Mouse (Mus musculus) heart, embryonic 15.5 days (tissue): Measurements from ENCODE around the gene Evx2. TPM values are rescaled to one million over a fixed set of nuclear protein-coding genes. Genes with fewer than 3 reads are reported as not detected.

Experiments
- ATAC-seq: fragments of 200-750 bp; cut with Nextera tagmentation; replicated peaks from 2 replicates; pipeline ENCODE4 v1.8.0; 2017; ENCODE audit warnings: low read depth, moderate TSS enrichment; ENCODE audit not compliant: insufficient number of reproducible peaks, insufficient read depth, low FRiP score
- H3K27ac ChIP-seq: fragments of 300-500 bp; sonication (generic); 2 replicates; pipeline ENCODE4 v1.5.1; 2015; ENCODE audit warnings: mild to moderate bottlenecking, inconsistent platforms
- H3K27me3 ChIP-seq: fragments of 300-500 bp; sonication (generic); 2 replicates; pipeline ENCODE4 v1.6.1; 2015; ENCODE audit warnings: inconsistent platforms
- H3K36me3 ChIP-seq: fragments of 300-500 bp; sonication (generic); 2 replicates; pipeline ENCODE4 v1.6.1; 2015; ENCODE audit warnings: mild to moderate bottlenecking, inconsistent platforms
- H3K4me1 ChIP-seq: fragments of 300-500 bp; sonication (generic); replicated peaks from 2 replicates; pipeline ENCODE4 v1.6.1; 2015; ENCODE audit warnings: inconsistent platforms
- H3K4me2 ChIP-seq: fragments of 300-500 bp; sonication (generic); 2 replicates; pipeline ENCODE4 v1.6.1; 2015; ENCODE audit warnings: inconsistent platforms, mild to moderate bottlenecking, moderate library complexity
- H3K4me3 ChIP-seq: fragments of 300-500 bp; sonication (generic); 2 replicates; pipeline ENCODE4 v1.5.1; 2015; ENCODE audit warnings: mild to moderate bottlenecking, inconsistent platforms
- H3K9ac ChIP-seq: fragments of 300-500 bp; sonication (generic); 2 replicates; pipeline ENCODE4 v1.6.1; 2015; ENCODE audit warnings: mild to moderate bottlenecking, inconsistent platforms
- H3K9me3 ChIP-seq: fragments of 300-500 bp; sonication (generic); replicated peaks from 2 replicates; pipeline ENCODE4 v1.6.1; 2016; ENCODE audit warnings: inconsistent platforms
- WGBS: fragments of 180-500 bp; shearing (Covaris S2); methylation state at CpG from one replicate; pipeline ENCODE4 v1.1.7; 2015; ENCODE audit warnings: mixed read lengths; 5-methylcytosine and 5-hydroxymethylcytosine counted together
- polyA plus RNA-seq: library from polyadenylated mRNA; unstranded; fragments of >200 nt; fragmentation: Nextera tagmentation; extraction: Ambion mirVana; gene quantifications from 2 replicates; pipeline ENCODE4 v1.2.1, GENCODE M21; 2015

Gene Evx2
- not detected in 2 replicates for polyA plus RNA-seq

GRCm38 (mm10) chr2:74659507-74660005 is at the start of gene Evx2:
Gene Evx2 (minus strand): TSS chr2:74659557.
- peaks cover 28% of the 10 kb centered on the region for H3K4me1 ChIP-seq
- H3K4me3 ChIP-seq, result no peak within 1 kb of the TSS
- H3K27ac ChIP-seq, result no peak within 1 kb of the TSS
- peaks cover 99% of the 10 kb centered on the region for H3K27me3 ChIP-seq
- no peak within 1 kb of the TSS for H3K9ac ChIP-seq
- H3K36me3 ChIP-seq, result no peaks in the 10 kb centered on the region
- 3% methylated on average over 28 of the region's 28 CpGs for WGBS
- H3K9me3 ChIP-seq, result no peaks in the 10 kb centered on the region
- H3K4me2 ChIP-seq, result no peak within 1 kb of the TSS
- no peak for ATAC-seq

- Histone ChIP-seq H3K4me2 (no peak overlapping the region), H3K9me3 (no peaks in the 10 kb centered on the region), H3K4me3 (no peak overlapping the region), H3K4me1 (peaks cover 24% of the 10 kb centered on the region), H3K27ac (no peak overlapping the region), H3K9ac (no peak overlapping the region), H3K27me3 (peaks cover 97% of the 10 kb centered on the region), H3K36me3 (no peaks in the 10 kb centered on the region)
- WGBS, result 15% methylated on average over 4 of the region's 4 CpGs
- ATAC-seq, result no peak
These were observed 49.3 kb upstream of the Evx2 start for GRCm38 (mm10) chr2:74708676-74709075.

GRCm38 (mm10) chr2:74707599-74707998 is 48.2 kb upstream of the Evx2 start:
- no peak for ATAC-seq
- H3K4me3 ChIP-seq, result no peak overlapping the region
- 16% methylated on average over 7 of the region's 7 CpGs for WGBS
- no peak overlapping the region for H3K4me2 ChIP-seq
- H3K4me1 ChIP-seq, result peaks cover 24% of the 10 kb centered on the region
- H3K9me3 ChIP-seq, result no peaks in the 10 kb centered on the region
- H3K9ac ChIP-seq, result no peak overlapping the region
- H3K27me3 ChIP-seq, result peaks cover 97% of the 10 kb centered on the region
- H3K36me3 ChIP-seq, result no peaks in the 10 kb centered on the region
- no peak overlapping the region for H3K27ac ChIP-seq

GRCm38 (mm10) chr2:74706393-74706960 is 47.1 kb upstream of the Evx2 start:
- ATAC-seq, result no peak
- no peak overlapping the region for H3K27ac ChIP-seq
- H3K9ac ChIP-seq, result no peak overlapping the region
- H3K36me3 ChIP-seq, result no peaks in the 10 kb centered on the region
- H3K4me2 ChIP-seq, result no peak overlapping the region
- peak overlapping the region; percentile 53; the same call in 1 of the 2 replicates for H3K4me3 ChIP-seq
- peaks cover 96% of the 10 kb centered on the region for H3K27me3 ChIP-seq
- 3% methylated on average over 13 of the region's 13 CpGs for WGBS
- no peaks in the 10 kb centered on the region for H3K9me3 ChIP-seq
- peaks cover 14% of the 10 kb centered on the region for H3K4me1 ChIP-seq

- Histone ChIP-seq H3K9ac (peak overlapping the region; percentile 46), H3K27ac (no peak overlapping the region), H3K4me2 (peak overlapping the region; percentile 90), H3K27me3 (peaks cover 98% of the 10 kb centered on the region), H3K36me3 (no peaks in the 10 kb centered on the region), H3K4me1 (peaks cover 14% of the 10 kb centered on the region), H3K4me3 (peak overlapping the region; percentile 53), H3K9me3 (no peaks in the 10 kb centered on the region)
- under 1% methylated on average over 70 of the region's 85 CpGs for WGBS
- 0 out of 2 replicates have a peak, but pooled peaks have one; percentile 14 for ATAC-seq
These were observed 46.2 kb upstream of the Evx2 start for GRCm38 (mm10) chr2:74705467-74706089.

- under 1% methylated on average over 33 of the region's 66 CpGs for WGBS
- H3K36me3 ChIP-seq, result no peaks in the 10 kb centered on the region
- peaks cover 14% of the 10 kb centered on the region for H3K4me1 ChIP-seq
- peak overlapping the region; percentile 46 for H3K9ac ChIP-seq
- peaks cover 98% of the 10 kb centered on the region for H3K27me3 ChIP-seq
- H3K4me2 ChIP-seq, result peak overlapping the region; percentile 90
- no peak overlapping the region for H3K27ac ChIP-seq
- peak; percentile 47; the same call in 1 of the 2 replicates for ATAC-seq
- H3K4me3 ChIP-seq, result peak overlapping the region; percentile 53
- H3K9me3 ChIP-seq, result no peaks in the 10 kb centered on the region
These were observed 45.7 kb upstream of the Evx2 start for GRCm38 (mm10) chr2:74704999-74705466.

GRCm38 (mm10) chr2:74704393-74704998 is 45.1 kb upstream of the Evx2 start, which contains the start of gene Hoxd8:
Gene Hoxd8 (plus strand): TSS chr2:74704615.
- peak within 1 kb of the TSS; percentile 46 for H3K9ac ChIP-seq
- no peaks in the 10 kb centered on the region for H3K9me3 ChIP-seq
- ATAC-seq, result no peak
- H3K27ac ChIP-seq, result no peak within 1 kb of the TSS
- under 1% methylated on average over 40 of the region's 52 CpGs for WGBS
- peak within 1 kb of the TSS; percentile 90 for H3K4me2 ChIP-seq
- peaks cover 98% of the 10 kb centered on the region for H3K27me3 ChIP-seq
- H3K4me1 ChIP-seq, result peaks cover 14% of the 10 kb centered on the region
- H3K4me3 ChIP-seq, result peak within 1 kb of the TSS; percentile 53
- no peaks in the 10 kb centered on the region for H3K36me3 ChIP-seq

GRCm38 (mm10) chr2:74703720-74704392 is 44.5 kb upstream of the Evx2 start:
- Histone ChIP-seq H3K9ac (no peak overlapping the region), H3K27me3 (peaks cover 98% of the 10 kb centered on the region), H3K4me3 (peak overlapping the region; percentile 53; the same call in 1 of the 2 replicates), H3K4me1 (peaks cover 14% of the 10 kb centered on the region), H3K36me3 (no peaks in the 10 kb centered on the region), H3K9me3 (no peaks in the 10 kb centered on the region), H3K27ac (no peak overlapping the region), H3K4me2 (0 out of 2 replicates have a peak overlapping the region, but pooled peaks have one; percentile 90)
- ATAC-seq, result no peak
- 6% methylated on average over 26 of the region's 26 CpGs for WGBS

GRCm38 (mm10) chr2:74703317-74703716 is 44.0 kb upstream of the Evx2 start:
- Histone ChIP-seq H3K36me3 (no peaks in the 10 kb centered on the region), H3K27me3 (peaks cover 98% of the 10 kb centered on the region), H3K4me3 (no peak overlapping the region), H3K4me2 (no peak overlapping the region), H3K4me1 (peaks cover 19% of the 10 kb centered on the region), H3K9ac (no peak overlapping the region), H3K27ac (no peak overlapping the region), H3K9me3 (no peaks in the 10 kb centered on the region)
- WGBS, result 16% methylated on average over 10 of the region's 10 CpGs
- ATAC-seq, result no peak

GRCm38 (mm10) chr2:74702820-74703219 is 43.5 kb upstream of the Evx2 start:
- WGBS, result 31% methylated on average over 6 of the region's 6 CpGs
- no peak overlapping the region for H3K9ac ChIP-seq
- H3K27me3 ChIP-seq, result peaks cover 98% of the 10 kb centered on the region
- no peak overlapping the region for H3K4me2 ChIP-seq
- H3K4me1 ChIP-seq, result peaks cover 24% of the 10 kb centered on the region
- no peaks in the 10 kb centered on the region for H3K36me3 ChIP-seq
- no peak overlapping the region for H3K27ac ChIP-seq
- no peaks in the 10 kb centered on the region for H3K9me3 ChIP-seq
- H3K4me3 ChIP-seq, result no peak overlapping the region
- no peak for ATAC-seq
